Mouse (Mus musculus): ENCODE results near the gene Zfand4.

GRCm38 (mm10) chr6:116378892-116379291 lies 114.9 kb downstream of the Zfand4 start:
- TF ChIP-seq GATA1 (IDR thresholded peaks at IDR 0.05; ENCODE audit: borderline replicate concordance, low read length) (no peak), CTCF (IDR thresholded peaks at IDR 0.05; ENCODE audit: low read depth, low read length) (no peak), TAL1 (conservative IDR thresholded peaks at IDR 0.05; ENCODE audit: low read depth, low read length) (no peak), POLR2AphosphoS5 (IDR thresholded peaks at IDR 0.05; ENCODE audit: insufficient replicate concordance, low read depth, low read length) (no peak)
